Mouse (Mus musculus) lung, postnatal 0 days (tissue): Measurements from ENCODE around the gene Ect2. TPM values are rescaled to one million over a fixed set of nuclear protein-coding genes. Genes with fewer than 3 reads are reported as not detected.

Source experiments
- ATAC-seq: fragments of 200-750 bp; cut with Nextera tagmentation; 2 replicates; pipeline ENCODE4 v1.8.0; 2017; ENCODE audit warnings: moderate library complexity
- DNase-seq: peaks from one replicate; pipeline ENCODE4 v3.0.0-alpha.2; 2016; ENCODE audit warnings: low spot score
- H3K27ac ChIP-seq: fragments of 300-500 bp; sonication (generic); 2 replicates; pipeline ENCODE4 v1.5.1; 2014; ENCODE audit warnings: antibody characterized with exemption, mild to moderate bottlenecking, low read length, mixed read lengths
- H3K27me3 ChIP-seq: fragments of 300-500 bp; sonication (generic); replicated peaks from 2 replicates; pipeline ENCODE4 v1.6.1; 2014; ENCODE audit warnings: low read length, mixed read lengths; ENCODE audit not compliant: insufficient read depth
- H3K36me3 ChIP-seq: fragments of 300-500 bp; sonication (generic); 2 replicates; pipeline ENCODE4 v1.6.1; 2014; ENCODE audit warnings: low read length, mixed read lengths; ENCODE audit not compliant: insufficient read depth
- H3K4me1 ChIP-seq: fragments of 300-500 bp; sonication (generic); 2 replicates; pipeline ENCODE4 v1.6.1; 2014; ENCODE audit warnings: antibody characterized with exemption, low read depth, low read length, mixed read lengths; ENCODE audit not compliant: insufficient read depth
- H3K4me2 ChIP-seq: fragments of 300-500 bp; sonication (generic); replicated peaks from 2 replicates; pipeline ENCODE4 v1.6.1; 2014; ENCODE audit warnings: low read depth, mild to moderate bottlenecking, low read length, moderate library complexity, mixed read lengths
- H3K4me3 ChIP-seq: fragments of 300-500 bp; sonication (generic); 2 replicates; pipeline ENCODE4 v1.5.1; 2014; ENCODE audit warnings: low read depth, low read length
- H3K9ac ChIP-seq: fragments of 300-500 bp; sonication (generic); replicated peaks from 2 replicates; pipeline ENCODE4 v1.6.1; 2014; ENCODE audit warnings: low read depth, mild to moderate bottlenecking
- H3K9me3 ChIP-seq: fragments of 300-500 bp; sonication (generic); 2 replicates; pipeline ENCODE4 v1.6.1; 2016; ENCODE audit warnings: low read length, mixed read lengths
- CTCF ChIP-seq: IDR thresholded peaks from 2 replicates; pipeline ENCODE4 v1.5.1; 2016; ENCODE audit warnings: antibody characterized with exemption, mild to moderate bottlenecking
- EP300 ChIP-seq: IDR thresholded peaks from 2 replicates; pipeline ENCODE4 v1.6.1; 2016; ENCODE audit warnings: antibody characterized with exemption, mild to moderate bottlenecking, control low read depth
- whole genome bisulfite sequencing: fragments of 180-500 bp; shearing (Covaris S2); extraction: QIAGEN DNeasy Blood & Tissue Kit; methylation state at CpG from one replicate; pipeline ENCODE4 v1.1.7; 2014; 5-methylcytosine and 5-hydroxymethylcytosine counted together
- polyA plus RNA-seq: library from polyadenylated mRNA; unstranded; fragments of >200 nt; fragmentation: Nextera tagmentation; extraction: Ambion mirVana; gene quantifications from 2 replicates; pipeline ENCODE4 v1.2.1, GENCODE M21; 2015

The Ect2 gene
- polyA plus RNA-seq, 1 experiment from 2014 or later, result 4.6 TPM

DNA sequence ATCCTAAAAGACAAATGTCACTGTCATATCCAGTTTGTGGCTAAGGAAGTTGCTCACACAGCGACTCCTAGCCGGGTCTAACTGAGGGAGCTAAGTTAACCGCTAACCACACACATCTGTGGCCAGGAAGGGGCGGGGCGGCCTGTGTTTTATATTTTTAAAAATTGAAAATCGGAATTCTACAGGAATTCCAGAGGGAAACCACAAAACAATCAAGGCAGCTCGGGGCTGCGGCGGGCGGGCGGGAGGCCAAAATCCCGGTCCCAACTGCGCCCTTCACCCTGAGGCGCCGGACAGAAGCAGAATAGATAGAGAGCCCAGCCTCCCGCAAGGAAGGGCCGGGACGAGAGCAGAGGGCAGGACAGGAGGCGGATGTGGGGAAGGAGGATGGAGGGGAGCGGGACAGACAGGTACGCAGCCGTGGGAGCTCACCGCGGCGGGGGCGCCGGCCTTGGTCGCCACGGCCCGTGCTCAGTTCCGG is 447 bp downstream of the Ect2 start:
- under 1% methylated on average over 19 of the region's 31 CpGs for WGBS
- no peaks in the 10 kb centered on the region for H3K4me1 ChIP-seq
- TF ChIP-seq EP300 (no peak), CTCF (no peak)

DNA sequence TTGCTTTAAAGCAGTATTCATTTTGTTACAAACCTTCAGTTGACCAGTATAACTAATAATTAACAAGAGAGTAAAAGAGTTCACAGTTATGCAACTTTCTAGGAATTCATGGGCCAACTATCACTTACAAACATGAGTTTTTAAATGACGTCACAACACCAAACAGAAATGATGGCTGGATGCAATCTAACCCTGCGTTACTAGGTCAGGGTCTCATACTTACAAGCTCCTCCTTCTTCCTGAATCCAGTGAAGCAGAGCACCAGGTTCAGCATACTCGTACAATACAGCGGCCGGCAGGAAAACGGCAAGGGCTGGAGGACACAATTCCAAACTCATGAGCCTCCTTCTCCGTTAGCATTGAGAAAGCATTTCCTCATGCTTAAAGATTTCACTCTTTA is 7.9 kb downstream of the Ect2 start:
- Histone ChIP-seq H3K9me3 (no peaks in the 10 kb centered on the region), H3K9ac (no peak overlapping the region), H3K4me1 (no peaks in the 10 kb centered on the region), H3K27me3 (no peaks in the 10 kb centered on the region), H3K27ac (no peak overlapping the region), H3K4me2 (no peak overlapping the region), H3K36me3 (0 out of 2 replicates have a peak, but pooled peaks cover 5% of the 10 kb centered on the region), H3K4me3 (no peak overlapping the region)
- ATAC-seq, result no peak
- 83% methylated on average over 7 of the region's 7 CpGs for WGBS
- no peak for TF ChIP-seq CTCF
- no peak for TF ChIP-seq EP300
- DNase-seq, result no peak

More for the DNA sequence above, 447 bp downstream of the Ect2 start:
- no peaks in the 10 kb centered on the region for H3K36me3 ChIP-seq
- peak overlapping the region; percentile 86 for H3K4me3 ChIP-seq
- no peaks in the 10 kb centered on the region for H3K27me3 ChIP-seq
- H3K9ac ChIP-seq, result peak overlapping the region; percentile 39; the same call in 1 of the 2 replicates
- ATAC-seq (no peak), DNase-seq (no peak)
- peak overlapping the region; percentile 97 for H3K4me2 ChIP-seq
- peak overlapping the region; percentile 47 for H3K27ac ChIP-seq
- H3K9me3 ChIP-seq, result no peaks in the 10 kb centered on the region

DNA sequence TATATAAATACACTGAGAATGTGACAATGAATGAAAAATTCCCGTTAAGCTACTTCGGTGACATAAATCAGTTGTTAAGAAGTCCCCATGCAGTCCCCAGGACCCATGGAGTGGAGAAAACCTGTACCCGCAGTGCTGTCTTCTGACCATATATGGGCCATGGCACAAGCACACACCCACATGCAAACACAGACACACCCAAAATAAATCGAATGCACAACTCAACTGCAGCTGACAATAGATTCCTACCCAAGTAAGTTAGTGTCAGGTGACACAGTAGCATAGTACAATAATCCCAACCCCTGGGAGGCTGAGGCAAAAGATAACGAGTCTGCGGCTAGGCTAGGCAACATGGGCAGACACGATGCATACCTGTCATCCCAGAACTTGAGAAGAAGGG is 10.1 kb downstream of the Ect2 start:
- 90% methylated on average over 7 of the region's 7 CpGs for WGBS
- Histone ChIP-seq H3K27me3 (no peaks in the 10 kb centered on the region), H3K36me3 (peaks cover 8% of the 10 kb centered on the region; the same call in 1 of the 2 replicates), H3K9ac (no peak overlapping the region), H3K4me2 (no peak overlapping the region), H3K27ac (no peak overlapping the region), H3K4me3 (no peak overlapping the region), H3K9me3 (no peaks in the 10 kb centered on the region), H3K4me1 (no peaks in the 10 kb centered on the region)
- TF ChIP-seq CTCF (no peak), EP300 (no peak)
- no peak for DNase-seq
- ATAC-seq, result no peak

DNA sequence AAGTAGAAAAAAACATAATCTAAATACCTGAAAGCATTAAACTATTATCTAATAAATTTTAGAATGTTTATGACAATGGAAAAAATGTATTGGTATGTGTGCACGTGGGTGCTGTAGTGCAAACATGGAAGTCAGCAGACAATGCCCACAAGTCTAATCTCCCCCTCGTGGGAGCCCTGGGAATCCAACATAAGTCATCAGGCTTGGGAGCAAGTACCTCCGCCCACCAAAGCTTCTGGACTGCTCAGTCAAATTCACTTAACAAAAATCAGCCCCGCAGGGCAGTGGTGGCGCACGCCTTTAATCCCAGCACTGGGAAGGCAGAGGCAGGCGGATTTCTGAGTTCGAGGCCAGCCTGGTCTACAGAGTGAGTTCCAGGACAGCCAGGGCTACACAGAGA is 13.6 kb downstream of the Ect2 start:
- Histone ChIP-seq H3K9me3 (no peaks in the 10 kb centered on the region), H3K4me2 (no peak overlapping the region), H3K9ac (no peak overlapping the region), H3K27me3 (no peaks in the 10 kb centered on the region), H3K36me3 (peaks cover 18% of the 10 kb centered on the region; the same call in 1 of the 2 replicates), H3K4me1 (no peaks in the 10 kb centered on the region), H3K27ac (no peak overlapping the region), H3K4me3 (no peak overlapping the region)
- no peak for ATAC-seq
- WGBS, result 86% methylated on average over 8 of the region's 8 CpGs
- DNase-seq, result no peak
- TF ChIP-seq CTCF (no peak), EP300 (no peak)

DNA sequence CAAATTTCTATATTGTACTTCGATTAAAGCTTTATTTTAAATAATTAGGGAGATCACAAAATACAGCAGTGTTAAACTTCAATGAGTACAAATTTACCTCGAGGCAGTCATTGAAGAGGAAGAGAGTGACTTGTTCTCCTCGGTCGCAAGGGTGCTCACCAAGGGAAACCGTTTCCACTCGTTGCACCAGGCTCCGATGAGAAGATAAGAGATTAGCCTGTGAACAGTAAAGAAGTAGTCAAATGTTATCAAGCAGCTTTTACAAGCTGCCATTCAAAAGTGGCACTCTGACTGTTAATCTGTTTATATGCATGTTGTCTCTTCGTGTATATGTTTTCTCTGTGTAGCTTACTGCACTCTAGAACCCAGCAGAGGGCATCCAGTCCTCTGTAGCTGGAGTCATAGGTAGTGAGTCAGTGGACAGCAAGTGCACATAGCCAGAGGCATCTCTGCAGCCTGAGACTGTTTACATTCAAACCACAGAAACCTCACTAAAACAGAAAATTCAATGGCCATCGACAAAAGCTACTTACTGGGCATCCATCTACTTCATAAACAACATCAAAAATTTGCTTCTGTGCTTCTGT is 31.7 kb downstream of the Ect2 start:
- ATAC-seq (no peak), DNase-seq (no peak)
- Histone ChIP-seq H3K27me3 (no peaks in the 10 kb centered on the region), H3K4me1 (no peaks in the 10 kb centered on the region), H3K9ac (no peak overlapping the region), H3K36me3 (no peaks in the 10 kb centered on the region), H3K27ac (no peak overlapping the region), H3K9me3 (no peaks in the 10 kb centered on the region), H3K4me3 (no peak overlapping the region), H3K4me2 (no peak overlapping the region)
- TF ChIP-seq CTCF (no peak), EP300 (no peak)
- 80% methylated on average over 9 of the region's 9 CpGs for WGBS

DNA sequence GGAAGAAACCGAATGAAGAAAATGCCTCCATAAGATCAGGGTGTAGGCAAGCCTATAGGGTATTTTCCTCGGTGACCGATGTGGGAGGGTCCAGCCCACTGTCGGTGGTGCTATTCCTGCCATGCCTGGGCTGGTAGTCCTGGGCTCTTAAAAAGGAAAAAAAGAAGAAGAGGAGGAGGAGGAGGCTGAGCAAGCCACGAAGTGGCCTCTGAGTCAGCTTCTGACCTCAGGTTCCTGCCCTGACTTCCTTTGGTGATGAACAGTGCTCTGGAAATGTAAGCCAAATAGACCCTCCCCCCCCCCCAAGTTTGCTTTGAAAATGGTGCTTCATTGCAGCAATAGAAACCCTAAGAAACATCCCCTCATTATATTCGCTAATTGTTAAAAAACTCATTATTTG is 32.7 kb downstream of the Ect2 start:
- 78% methylated on average over 6 of the region's 6 CpGs for WGBS
- H3K4me2 ChIP-seq, result no peak overlapping the region
- H3K4me3 ChIP-seq, result no peak overlapping the region
- no peak overlapping the region for H3K27ac ChIP-seq
- DNase-seq (no peak), ATAC-seq (no peak)
- H3K9ac ChIP-seq, result no peak overlapping the region
- H3K27me3 ChIP-seq, result no peaks in the 10 kb centered on the region
- TF ChIP-seq EP300, result no peak
- no peak for TF ChIP-seq CTCF
- no peaks in the 10 kb centered on the region for H3K36me3 ChIP-seq
- no peaks in the 10 kb centered on the region for H3K4me1 ChIP-seq
- no peaks in the 10 kb centered on the region for H3K9me3 ChIP-seq

DNA sequence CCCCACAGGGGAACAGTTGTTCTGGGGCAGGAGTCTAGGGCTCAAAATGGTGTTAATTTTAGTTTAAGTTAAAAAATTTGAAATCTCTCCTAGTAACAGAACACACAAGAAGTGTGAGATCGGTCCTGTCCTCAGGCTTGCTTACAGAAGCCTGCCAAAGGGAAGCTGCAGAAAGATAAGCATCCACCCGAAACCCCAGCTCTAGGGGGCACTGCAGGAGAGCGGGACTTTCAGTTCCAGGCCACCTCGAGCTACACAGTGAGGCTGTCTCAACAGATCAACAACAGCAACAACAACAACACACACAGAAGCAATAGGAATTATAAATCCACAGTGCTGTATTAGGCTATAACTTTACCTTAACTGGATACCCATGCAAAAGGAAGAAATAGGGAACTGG is 35.5 kb downstream of the Ect2 start:
- TF ChIP-seq EP300 (no peak), CTCF (peak; percentile 57)
- no peak for DNase-seq
- WGBS, result 70% methylated on average over 4 of the region's 4 CpGs

More for the DNA sequence above, 35.5 kb downstream of the Ect2 start:
- Histone ChIP-seq H3K9me3 (no peaks in the 10 kb centered on the region), H3K4me1 (no peaks in the 10 kb centered on the region), H3K27me3 (no peaks in the 10 kb centered on the region), H3K4me3 (no peak overlapping the region), H3K9ac (no peak overlapping the region), H3K27ac (no peak overlapping the region), H3K4me2 (no peak overlapping the region), H3K36me3 (peaks cover 4% of the 10 kb centered on the region; the same call in 1 of the 2 replicates)
- ATAC-seq, result no peak
